In the genomic region with DNA sequence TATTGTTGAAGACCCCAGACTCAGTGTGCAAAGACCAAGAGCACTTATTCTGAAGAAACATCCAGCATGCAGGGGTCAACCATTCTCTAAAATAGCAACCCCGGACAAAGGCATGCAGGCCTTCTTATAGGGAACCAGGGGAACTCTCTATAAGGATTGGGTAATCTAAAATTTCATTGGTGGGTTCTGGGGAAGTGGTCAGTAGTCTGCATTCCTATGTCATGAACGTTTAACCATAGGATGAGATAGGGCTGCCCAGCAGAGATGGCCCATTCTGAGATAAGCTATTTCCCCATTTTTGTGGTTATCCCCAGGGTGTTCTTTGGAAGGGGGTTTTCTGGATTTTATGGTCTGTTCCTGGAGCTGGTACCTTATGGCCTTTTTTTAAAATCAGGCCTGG, we compare ENCODE assay signal across 20 mouse cellular contexts.
DNase-seq lines count a peak whose midpoint lies in the region; ATAC-seq and TF ChIP-seq lines count a peak whose summit lies in the region.
"Had no signal": no experiment of that assay in that cellular context is flagged by ENCODE, and none has a peak within 500 bp of the region (broad histone marks: within the 10 kb centered on the region; RNA-seq: fewer than 3 reads in every experiment).

No protein-coding gene starts in this region.

- H3ac ChIP-seq in C2C12 (ENCODE audit: control insufficient read depth, insufficient read length, low read depth), result no peak overlapping the region

- H3K36me3 ChIP-seq in C2C12 (ENCODE audit: control insufficient read depth, insufficient read depth), result no peaks in the 10 kb centered on the region
- H3K36me3 ChIP-seq: heart, embryonic 10.5 days; heart, embryonic 15.5 days had no signal

- peak; percentile 15 for ATAC-seq in granulocyte monocyte progenitor cell, adult 5-6 weeks (replicated peaks; ENCODE audit: poor library complexity, severe bottlenecking)
- ATAC-seq: forebrain, embryonic 13.5 days; intestine, embryonic 15.5 days had no signal

- no peak overlapping the region for H3K4me3 ChIP-seq in C2C12 (ENCODE audit: insufficient read depth, poor library complexity, severe bottlenecking)
- H3K4me3 ChIP-seq: embryonic facial prominence, embryonic 10.5 days; forebrain, embryonic 13.5 days; heart, embryonic 10.5 days; heart, embryonic 15.5 days; intestine, embryonic 15.5 days had no signal

- H3K79me2 ChIP-seq in C2C12 (ENCODE audit: control insufficient read depth, insufficient read depth), result no peaks in the 10 kb centered on the region

- no peaks in the 10 kb centered on the region for H3K79me3 ChIP-seq in C2C12 (ENCODE audit: low read depth)

- H3K27me3 ChIP-seq in C2C12 (ENCODE audit: control insufficient read depth, insufficient read depth, insufficient read length), result no peaks in the 10 kb centered on the region
- H3K27me3 ChIP-seq: CH12.LX; forebrain, embryonic 13.5 days; heart, embryonic 15.5 days; intestine, embryonic 15.5 days had no signal

- DNase-seq in MEL-GATA-1-ER (ENCODE audit: extremely low read depth, low read depth), result peak; percentile 88
- DNase-seq in adrenal gland, postnatal 25 days, result no peak
- DNase-seq in embryo, embryonic 9.5 days (ENCODE audit: extremely low spot score), result no peak
- no peak for DNase-seq in left cerebral cortex, adult 8-10 months (ENCODE audit: low spot score in 2 of 2)
- DNase-seq: adrenal gland, adult 2 months; cerebellum, adult 11 months; cerebellum, adult 8-10 months; cerebellum, postnatal 25 days; gastrocnemius, postnatal 36 days; heart, adult 18-20 months; heart, postnatal 14 days; kidney, adult 18-20 months had no signal

- TF ChIP-seq CTCF in C2C12 (IDR thresholded peaks at IDR 0.05; ENCODE audit: control insufficient read depth, insufficient read depth, insufficient read length), result no peak

TF ChIP-seq in C2C12, 6 proteins besides CTCF, POLR2A, EP300 and RAD21:
- TF ChIP-seq CEBPB (IDR thresholded peaks at IDR 0.05; ENCODE audit: low read depth) (peak; percentile 71), FOSL1 (IDR thresholded peaks at IDR 0.05; ENCODE audit: insufficient read depth, low read length, poor library complexity, severe bottlenecking) (no peak), USF1 (IDR thresholded peaks at IDR 0.05; ENCODE audit: low read depth) (no peak)
